In the genomic region with DNA sequence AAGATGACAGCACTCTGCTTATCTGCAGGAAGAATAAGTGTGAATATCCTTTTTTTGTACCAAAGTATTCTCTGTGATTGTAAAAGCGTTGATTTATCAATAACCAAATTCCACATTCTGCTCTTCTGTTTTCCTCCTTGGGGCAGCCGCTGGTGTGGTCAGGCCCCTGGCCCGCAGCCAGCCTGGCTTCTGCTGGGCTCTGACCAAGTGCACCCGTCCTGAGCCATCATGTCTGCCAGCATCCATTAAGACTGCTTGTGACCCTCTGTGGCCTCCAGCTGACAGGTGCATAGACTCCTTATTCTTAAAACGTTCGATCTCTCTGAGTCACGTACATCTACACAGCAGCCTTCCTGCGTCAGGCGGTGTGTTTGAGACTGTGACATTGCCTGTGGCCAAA, we compare ENCODE assay signal across 18 mouse cellular contexts. TPM values are rescaled to one million over a fixed set of nuclear protein-coding genes. Genes with fewer than 3 reads are reported as not detected.
DNase-seq lines count a peak whose midpoint lies in the region; ATAC-seq lines count a peak whose summit lies in the region.
"Had no signal": no experiment of that assay in that cellular context is flagged by ENCODE, and none has a peak within 500 bp of the region (broad histone marks: within the 10 kb centered on the region; RNA-seq: fewer than 3 reads in every experiment).

No protein-coding gene starts in this region.

- ATAC-seq in inflammation-experienced regulatory T-cells, adult 6 months: no peak
- ATAC-seq: activated CD4-positive, CD25-positive, alpha-beta regulatory T cell, adult 4 months; forebrain, embryonic 13.5 days; forebrain, embryonic 15.5 days; forebrain, postnatal 0 days; Patski had no signal

- intact Hi-C loops in left cerebral cortex, postnatal 4 days (cut with DNase I): no loop called here

- DNase-seq in cerebellum, postnatal 14 days: peak; percentile 14 to 28
- DNase-seq in cerebellum, postnatal 4 days (ENCODE audit: low spot score in 2 of 2): no peak
- DNase-seq in left cerebral cortex, postnatal 4 days: peak; percentile 24
- no peak for DNase-seq in left cerebral cortex, adult 8-10 months (ENCODE audit: low spot score in 2 of 2)
- DNase-seq in retina, postnatal 1 day: peak; percentile 11
- DNase-seq in retina, embryonic 14.5 days (ENCODE audit: low spot score): no peak
- DNase-seq: adrenal gland, adult 8-10 months; adrenal gland, postnatal 14 days; adrenal gland, postnatal 36 days; cerebellum, adult 18-20 months; cerebellum, adult 8-10 months; cerebellum, adult 9-11 months; forebrain, postnatal 0 days had no signal

RNA-seq across cellular contexts. Expression of a gene that starts 58.9 kb away (rescaled TPM):
- 10 to 100 TPM; 23.2 to 25.9 TPM for total RNA-seq in left cerebral cortex, postnatal 4 days (2021)
- 10 to 100 TPM; 11.9 to 19.9 (median 16.4) TPM for total RNA-seq in left cerebral cortex, adult 8-10 months (2022)
- not detected for polyA plus RNA-seq in inflammation-experienced regulatory T-cells, adult 6 months (2017; shearing (Covaris generic))
- polyA plus RNA-seq: activated CD4-positive, CD25-positive, alpha-beta regulatory T cell, adult 4 months had no signal

Comparison
In these comparisons a context has a peak if more than half of its experiments do, and no peak if none do; other contexts are left out.
1. DNase-seq: peak in cerebellum, postnatal 14 days (2 of 2), left cerebral cortex, postnatal 4 days (single experiment) and retina, postnatal 1 day (single experiment); none in cerebellum, postnatal 4 days (0 of 2), left cerebral cortex, adult 8-10 months (0 of 2) and retina, embryonic 14.5 days (single experiment).